Mouse (Mus musculus): ENCODE results near the gene Olfr1371.

- TF ChIP-seq EP300 (IDR thresholded peaks at IDR 0.05; ENCODE audit: low read depth in 1 of 2, low read length in 2 of 2) (no peak), CTCF (IDR thresholded peaks at IDR 0.05 in 2 of 3, conservative IDR thresholded peaks at IDR 0.05 in 1 of 3; ENCODE audit: control insufficient read depth in 1 of 3, insufficient read depth in 1 of 3, low read depth in 2 of 3, low read length in 3 of 3, poor library complexity in 1 of 3, severe bottlenecking in 1 of 3) (no peak), MAX (IDR thresholded peaks at IDR 0.05; ENCODE audit: low read length) (no peak), HCFC1 (IDR thresholded peaks at IDR 0.05; ENCODE audit: low read depth, low read length) (no peak), SMC3 (IDR thresholded peaks at IDR 0.05; ENCODE audit: low read depth, low read length) (no peak), POLR2A (IDR thresholded peaks at IDR 0.05; ENCODE audit: control insufficient read depth in 1 of 2, insufficient read depth in 1 of 2, low read depth in 1 of 2, low read length in 2 of 2, poor library complexity in 1 of 2) (no peak), USF1 (IDR thresholded peaks at IDR 0.05; ENCODE audit: low read depth, low read length) (no peak), ZMIZ1 (IDR thresholded peaks at IDR 0.05; ENCODE audit: low read depth, low read length) (no peak), POLR2AphosphoS5 (IDR thresholded peaks at IDR 0.05; ENCODE audit: borderline replicate concordance, low read depth, low read length) (no peak), MAFK (IDR thresholded peaks at IDR 0.05; ENCODE audit: borderline replicate concordance, low read depth, low read length) (no peak), BHLHE40 (IDR thresholded peaks at IDR 0.05; ENCODE audit: borderline replicate concordance, low read depth, low read length) (no peak), RCOR1 (IDR thresholded peaks at IDR 0.05; ENCODE audit: low read depth, low read length) (no peak), KAT2A (conservative IDR thresholded peaks at IDR 0.05; ENCODE audit: low read depth, low read length) (no peak)
Measured at GRCm38 (mm10) chr11:52227466-52228226, 13.9 kb upstream of the Olfr1371 start.
